Mouse (Mus musculus): ENCODE data around the gene Tac2. TPM values are rescaled to one million over a fixed set of nuclear protein-coding genes. Genes with fewer than 3 reads are reported as not detected.
A peak's percentile ranks its signal among the peaks of the same experiment; 100 is the strongest.

The Tac2 gene
- total RNA-seq, 2 experiments from 2014 or later, result not detected

- intact Hi-C loops (cut with DNase I), result no loop called here
- DNase-seq, result no peak
These were observed 11.5 kb upstream of the Tac2 start for GRCm38 (mm10) chr10:127712736-127713135.

GRCm38 (mm10) chr10:127721671-127722418 is 2.4 kb upstream of the Tac2 start:
- intact Hi-C loops (cut with DNase I), result no loop called here
- peak; percentile 19 to 37 for DNase-seq

GRCm38 (mm10) chr10:127725136-127725535 is 858 bp downstream of the Tac2 start:
- intact Hi-C loops (cut with DNase I), result no loop called here
- DNase-seq, result no peak

- no peak for DNase-seq
- intact Hi-C loops (cut with DNase I), result no loop called here
These were observed 4.2 kb downstream of the Tac2 start for GRCm38 (mm10) chr10:127728437-127728836.

GRCm38 (mm10) chr10:127730285-127730932 is 6.1 kb downstream of the Tac2 start:
- DNase-seq, result no peak
- intact Hi-C loops (cut with DNase I), result no loop called here

GRCm38 (mm10) chr10:127730933-127731310 is 6.6 kb downstream of the Tac2 start:
- no peak for DNase-seq
- intact Hi-C loops (cut with DNase I), result no loop called here

- intact Hi-C loops (cut with DNase I), result no loop called here
- DNase-seq, result no peak
These were observed 7.1 kb downstream of the Tac2 start for GRCm38 (mm10) chr10:127731397-127731796.

- peak in 1 of 2 experiments; percentile 29 for DNase-seq
- intact Hi-C loops (cut with DNase I), result loop anchor here (1.0 kb wide), 1 partner anchor 93 kb away; no protein-coding TSS in a partner anchor
These were observed 10.2 kb downstream of the Tac2 start for GRCm38 (mm10) chr10:127734434-127734833.

GRCm38 (mm10) chr10:127736266-127736665 is 12.0 kb downstream of the Tac2 start:
- intact Hi-C loops (cut with DNase I), result loop anchor here (2.0 to 5.0 kb wide), 4 partner anchors 41 to 271 kb away; partner anchors contain the start of gene Hsd17b6
- no peak for DNase-seq

GRCm38 (mm10) chr10:127736916-127737315 is 12.6 kb downstream of the Tac2 start:
- no peak for DNase-seq
- intact Hi-C loops (cut with DNase I), result loop anchor here (1.0 to 5.0 kb wide), 5 partner anchors 42 to 270 kb away; partner anchors contain the start of genes Hsd17b6 and Stat6

- intact Hi-C loops (cut with DNase I), result loop anchor here (1.0 to 5.0 kb wide), 5 partner anchors 43 to 270 kb away; partner anchors contain the start of genes Hsd17b6 and Stat6
- no peak for DNase-seq
These were observed 13.3 kb downstream of the Tac2 start for GRCm38 (mm10) chr10:127737552-127737951.

- intact Hi-C loops (cut with DNase I), result loop anchor here (1.0 to 5.0 kb wide), 4 partner anchors 61 to 269 kb away; partner anchors contain the start of gene Hsd17b6
- DNase-seq, result peak; percentile 58 to 68
These were observed 14.0 kb downstream of the Tac2 start for GRCm38 (mm10) chr10:127738151-127738882.

- intact Hi-C loops (cut with DNase I), result loop anchor here (5.0 kb wide), 3 partner anchors 62 to 268 kb away; partner anchors contain the start of gene Hsd17b6
- DNase-seq, result peak; percentile 92 to 94
These were observed 14.9 kb downstream of the Tac2 start, which contains the start of gene Zbtb39 for GRCm38 (mm10) chr10:127739083-127739660. Zbtb39 (plus strand) TSS chr10:127739538.

GRCm38 (mm10) chr10:127739661-127740161 is 15.4 kb downstream of the Tac2 start:
- DNase-seq, result no peak
- intact Hi-C loops (cut with DNase I), result loop anchor here (5.0 kb wide), 3 partner anchors 62 to 268 kb away; partner anchors contain the start of gene Hsd17b6

- intact Hi-C loops (cut with DNase I), result no loop called here
- peak; percentile 65 to 66 for DNase-seq
These were observed 20.4 kb downstream of the Tac2 start for GRCm38 (mm10) chr10:127744661-127745060.

GRCm38 (mm10) chr10:127745886-127746285 is 21.6 kb downstream of the Tac2 start:
- DNase-seq, result no peak
- intact Hi-C loops (cut with DNase I), result no loop called here

- intact Hi-C loops (cut with DNase I), result no loop called here
- DNase-seq, result no peak
These were observed 23.0 kb downstream of the Tac2 start for GRCm38 (mm10) chr10:127747254-127747653.

GRCm38 (mm10) chr10:127748847-127749612 is 24.8 kb downstream of the Tac2 start:
- intact Hi-C loops (cut with DNase I), result no loop called here
- peak; percentile 43 to 52 for DNase-seq

- intact Hi-C loops (cut with DNase I), result no loop called here
- no peak for DNase-seq
These were observed 26.0 kb downstream of the Tac2 start for GRCm38 (mm10) chr10:127750136-127750777.

Measured in heart, postnatal 14 days (tissue).